Mouse (Mus musculus): ENCODE results near the gene Srprb. TPM values are rescaled to one million over a fixed set of nuclear protein-coding genes. Genes with fewer than 3 reads are reported as not detected.

Srprb gene
- polyA plus RNA-seq, 1 experiment = 36.4 TPM

DNA sequence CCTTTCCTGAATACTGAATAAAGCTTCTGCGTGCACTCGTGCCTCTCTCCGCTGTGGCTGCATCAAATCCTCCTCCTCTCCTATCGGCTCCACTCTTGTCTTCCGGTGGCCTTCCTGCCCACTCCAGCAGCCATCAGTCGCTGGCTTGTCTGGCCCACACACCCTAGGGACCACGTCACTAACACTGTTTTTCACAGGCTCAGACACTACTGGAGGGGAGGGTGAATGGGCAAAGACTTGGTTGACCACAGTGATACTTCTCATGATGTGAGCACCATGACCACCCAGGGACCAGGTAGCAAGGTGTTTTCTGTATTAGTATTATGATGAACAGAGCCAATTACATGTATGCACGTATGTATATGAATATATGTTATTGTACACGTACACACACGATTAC, 55.7 kb downstream of the Srprb start:
- 90% methylated on average over 10 of the region's 10 CpGs for WGBS

DNA sequence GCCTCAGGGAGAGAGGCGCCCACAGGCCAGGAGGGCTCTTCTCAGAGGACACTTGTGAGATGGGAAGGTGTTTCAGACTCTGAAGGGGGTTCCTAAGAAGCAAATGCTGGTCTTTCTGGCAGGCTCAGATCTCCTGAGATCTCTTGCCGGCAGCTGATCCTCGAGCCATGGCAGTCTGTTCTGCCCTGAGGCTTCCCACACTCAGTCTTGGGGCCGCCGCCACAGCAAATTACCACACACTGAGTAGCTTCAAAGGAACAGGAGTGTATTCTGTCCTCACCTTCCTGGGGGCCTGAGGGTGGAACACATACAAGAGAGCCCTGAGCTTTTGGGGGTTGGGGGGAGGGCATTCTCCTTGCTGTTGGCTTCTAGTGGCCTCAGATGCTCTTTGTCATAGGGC, 56.6 kb downstream of the Srprb start:
- H3K27ac ChIP-seq (ENCODE audit: insufficient read depth, low read depth, low read length) = no peak overlapping the region
- no peaks in the 10 kb centered on the region for H3K4me1 ChIP-seq (ENCODE audit: control insufficient read depth, insufficient read depth, insufficient read length, low read length)
- H3K27me3 ChIP-seq (ENCODE audit: control insufficient read depth, insufficient read depth, low read length) = no peaks in the 10 kb centered on the region
- H3K4me3 ChIP-seq (ENCODE audit: low read depth, low read length) = no peak overlapping the region
- WGBS = 77% methylated on average over 5 of the region's 5 CpGs
- TF ChIP-seq CTCF (IDR thresholded peaks at IDR 0.05; ENCODE audit: extremely low read depth, insufficient read length, insufficient replicate concordance, low read depth, low read length) (no peak), POLR2A (IDR thresholded peaks at IDR 0.05; ENCODE audit: low read depth, low read length) (no peak)
- H3K36me3 ChIP-seq (ENCODE audit: control insufficient read depth, insufficient read depth, low read length) = no peaks in the 10 kb centered on the region

More for the DNA sequence above, 55.7 kb downstream of the Srprb start:
- Histone ChIP-seq H3K36me3 (ENCODE audit: control insufficient read depth, insufficient read depth, low read length) (no peaks in the 10 kb centered on the region), H3K4me3 (ENCODE audit: low read depth, low read length) (no peak overlapping the region), H3K4me1 (ENCODE audit: control insufficient read depth, insufficient read depth, insufficient read length, low read length) (no peaks in the 10 kb centered on the region), H3K27me3 (ENCODE audit: control insufficient read depth, insufficient read depth, low read length) (no peaks in the 10 kb centered on the region), H3K27ac (ENCODE audit: insufficient read depth, low read depth, low read length) (no peak overlapping the region)
- TF ChIP-seq CTCF (IDR thresholded peaks at IDR 0.05; ENCODE audit: extremely low read depth, insufficient read length, insufficient replicate concordance, low read depth, low read length) = no peak
- no peak for TF ChIP-seq POLR2A (IDR thresholded peaks at IDR 0.05; ENCODE audit: low read depth, low read length)

DNA sequence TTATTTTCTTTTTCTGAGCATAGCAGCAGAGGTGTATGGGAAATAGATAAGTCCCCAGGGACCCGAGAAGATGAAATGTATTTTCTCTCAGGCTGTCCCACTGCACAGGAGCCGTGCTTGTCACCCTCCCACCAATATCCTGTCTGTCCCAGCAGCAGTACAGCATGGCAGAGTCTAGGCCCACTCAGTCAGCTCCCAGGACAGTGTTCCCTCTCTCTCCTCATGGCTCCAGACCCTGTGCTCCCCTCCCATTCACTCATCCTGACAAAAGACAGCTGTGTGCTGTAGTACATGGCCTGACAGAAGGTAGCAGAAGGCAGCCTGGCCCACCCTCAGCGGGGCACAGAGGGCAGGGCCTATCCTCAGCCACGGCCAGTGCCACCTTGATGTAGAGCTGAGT, 58.1 kb downstream of the Srprb start:
- H3K27ac ChIP-seq (ENCODE audit: insufficient read depth, low read depth, low read length) = no peak overlapping the region
- H3K36me3 ChIP-seq (ENCODE audit: control insufficient read depth, insufficient read depth, low read length) = no peaks in the 10 kb centered on the region
- TF ChIP-seq CTCF (IDR thresholded peaks at IDR 0.05; ENCODE audit: extremely low read depth, insufficient read length, insufficient replicate concordance, low read depth, low read length) = no peak
- no peak for TF ChIP-seq POLR2A (IDR thresholded peaks at IDR 0.05; ENCODE audit: low read depth, low read length)
- 61% methylated on average over 4 of the region's 4 CpGs for WGBS
- H3K27me3 ChIP-seq (ENCODE audit: control insufficient read depth, insufficient read depth, low read length) = no peaks in the 10 kb centered on the region
- H3K4me3 ChIP-seq (ENCODE audit: low read depth, low read length) = no peak overlapping the region
- H3K4me1 ChIP-seq (ENCODE audit: control insufficient read depth, insufficient read depth, insufficient read length, low read length) = no peaks in the 10 kb centered on the region

DNA sequence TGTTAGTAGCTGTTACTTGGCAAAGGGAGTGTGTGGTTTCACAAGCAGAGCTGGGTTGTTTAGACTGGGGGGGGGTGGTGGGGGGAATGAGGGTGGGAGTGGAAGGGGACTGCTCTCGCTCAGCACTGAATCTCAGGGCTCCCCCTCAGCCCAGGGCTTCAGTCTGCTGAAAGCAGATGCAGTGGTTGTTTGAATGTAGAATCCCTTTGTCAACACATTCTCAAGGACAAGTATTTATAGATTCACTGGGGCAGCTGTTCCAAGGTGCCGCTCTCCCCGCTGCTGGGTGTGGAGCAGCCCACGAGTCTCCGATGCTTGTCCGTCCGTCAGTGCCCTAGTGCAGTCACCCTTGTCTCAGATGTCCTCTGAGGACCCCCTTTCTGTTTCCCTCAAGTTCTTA, 60.7 kb downstream of the Srprb start:
- Histone ChIP-seq H3K36me3 (ENCODE audit: control insufficient read depth, insufficient read depth, low read length) (no peaks in the 10 kb centered on the region), H3K4me1 (ENCODE audit: control insufficient read depth, insufficient read depth, insufficient read length, low read length) (no peaks in the 10 kb centered on the region), H3K4me3 (ENCODE audit: low read depth, low read length) (no peak overlapping the region), H3K27ac (ENCODE audit: insufficient read depth, low read depth, low read length) (no peak overlapping the region), H3K27me3 (ENCODE audit: control insufficient read depth, insufficient read depth, low read length) (no peaks in the 10 kb centered on the region)
- TF ChIP-seq CTCF (IDR thresholded peaks at IDR 0.05; ENCODE audit: extremely low read depth, insufficient read length, insufficient replicate concordance, low read depth, low read length) = no peak
- TF ChIP-seq POLR2A (IDR thresholded peaks at IDR 0.05; ENCODE audit: low read depth, low read length) = no peak
- 90% methylated on average over 7 of the region's 7 CpGs for WGBS

DNA sequence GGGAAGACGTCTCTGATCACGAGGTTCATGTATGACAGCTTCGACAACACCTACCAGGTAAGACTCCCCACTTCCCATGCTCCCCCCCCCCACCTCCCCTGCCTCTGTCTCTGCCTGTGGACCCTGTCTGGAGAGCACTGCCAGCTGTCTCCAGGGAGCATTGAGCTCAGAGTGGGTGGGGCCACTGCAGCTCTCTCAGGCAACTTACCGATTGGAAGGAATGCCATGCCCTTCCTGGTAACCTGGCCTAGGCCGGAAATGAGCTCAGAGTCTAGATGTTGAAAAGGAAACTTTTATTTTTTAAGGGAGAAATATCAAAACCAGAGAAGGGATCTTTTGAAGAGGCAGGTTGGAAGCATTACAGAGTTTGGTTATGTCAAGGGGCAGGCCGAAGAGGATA, 61.6 kb downstream of the Srprb start:
- Histone ChIP-seq H3K4me3 (ENCODE audit: low read depth, low read length) (no peak overlapping the region), H3K27me3 (ENCODE audit: control insufficient read depth, insufficient read depth, low read length) (no peaks in the 10 kb centered on the region), H3K36me3 (ENCODE audit: control insufficient read depth, insufficient read depth, low read length) (no peaks in the 10 kb centered on the region), H3K27ac (ENCODE audit: insufficient read depth, low read depth, low read length) (no peak overlapping the region), H3K4me1 (ENCODE audit: control insufficient read depth, insufficient read depth, insufficient read length, low read length) (no peaks in the 10 kb centered on the region)
- TF ChIP-seq POLR2A (IDR thresholded peaks at IDR 0.05; ENCODE audit: low read depth, low read length) (no peak), CTCF (IDR thresholded peaks at IDR 0.05; ENCODE audit: extremely low read depth, insufficient read length, insufficient replicate concordance, low read depth, low read length) (no peak)
- WGBS = 83% methylated on average over 6 of the region's 6 CpGs

DNA sequence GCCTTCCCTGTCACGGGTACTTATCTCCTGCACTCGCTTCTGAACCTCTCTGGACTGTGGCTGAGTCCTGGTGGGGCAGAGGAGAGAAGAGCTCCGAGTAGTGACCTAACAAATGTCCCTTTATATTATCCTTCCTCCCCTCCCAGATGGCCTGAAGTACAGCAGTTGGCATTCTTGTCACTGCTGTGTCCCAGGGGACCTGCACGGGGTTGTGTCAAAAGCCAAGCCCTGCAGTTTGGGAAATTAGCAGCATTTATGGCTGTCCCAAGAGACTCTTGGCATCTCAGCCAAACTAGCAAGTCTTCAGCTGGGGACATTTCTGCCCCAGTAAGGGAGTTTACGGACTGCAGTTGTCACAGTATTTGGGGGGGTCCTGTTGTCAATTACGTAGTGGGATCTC, 62.5 kb downstream of the Srprb start:
- no peaks in the 10 kb centered on the region for H3K27me3 ChIP-seq (ENCODE audit: control insufficient read depth, insufficient read depth, low read length)
- H3K27ac ChIP-seq (ENCODE audit: insufficient read depth, low read depth, low read length) = no peak overlapping the region
- no peak overlapping the region for H3K4me3 ChIP-seq (ENCODE audit: low read depth, low read length)
- H3K4me1 ChIP-seq (ENCODE audit: control insufficient read depth, insufficient read depth, insufficient read length, low read length) = peaks cover 3% of the 10 kb centered on the region; the same call in 1 of the 2 replicates
- H3K36me3 ChIP-seq (ENCODE audit: control insufficient read depth, insufficient read depth, low read length) = no peaks in the 10 kb centered on the region
- TF ChIP-seq CTCF (IDR thresholded peaks at IDR 0.05; ENCODE audit: extremely low read depth, insufficient read length, insufficient replicate concordance, low read depth, low read length) (no peak), POLR2A (IDR thresholded peaks at IDR 0.05; ENCODE audit: low read depth, low read length) (no peak)
- WGBS = 79% methylated on average over 6 of the region's 6 CpGs

Other genes starting within 250 kb of the Srprb start
- 38.0 and 84.7 TPM in 2 replicates for gene Slco2a1, start 213.4 kb downstream of the Srprb start, polyA plus RNA-seq (2012; rRNA removed)
- gene Rab6b, start 90.3 kb downstream of the Srprb start, polyA plus RNA-seq (2012; rRNA removed) = 3.3 and 11.6 TPM in 2 replicates
- 0.72 and 1.5 TPM in 2 replicates for gene Gm20425, start 28.2 kb upstream of the Srprb start, polyA plus RNA-seq (2012; rRNA removed)
- 17.3 and 19.6 TPM in 2 replicates for gene Trf, start 28.3 kb upstream of the Srprb start, polyA plus RNA-seq (2012; rRNA removed)
- gene 1300017J02Rik, start 102.9 kb upstream of the Srprb start, polyA plus RNA-seq (2012; rRNA removed) = 0.05 TPM in 1 of 2 replicates, not detected in the other
- 3.7 and 7.4 TPM in 2 replicates for gene Topbp1, start 103.1 kb upstream of the Srprb start, polyA plus RNA-seq (2012; rRNA removed)
- 24.4 and 60.1 TPM in 2 replicates for gene Cdv3, start 163.7 kb upstream of the Srprb start, polyA plus RNA-seq (2012; rRNA removed)

Measured in small intestine, adult 2 months (tissue).